Mouse (Mus musculus) hindbrain, embryonic 16.5 days (tissue): ENCODE measurements around the gene Pde4d. TPM values are rescaled to one million over a fixed set of nuclear protein-coding genes. Genes with fewer than 3 reads are reported as not detected.

Experiments
- ATAC-seq: fragments of 200-750 bp; cut with Nextera tagmentation; 2 replicates; pipeline ENCODE4 v1.8.0; 2017; ENCODE audit warnings: moderate TSS enrichment, moderate library complexity
- H3K27ac ChIP-seq: fragments of 300-500 bp; sonication (generic); 2 replicates; pipeline ENCODE4 v1.5.1; 2014; ENCODE audit warnings: low read depth, mild to moderate bottlenecking, control low read depth, low read length, moderate library complexity
- H3K27me3 ChIP-seq: fragments of 300-500 bp; sonication (generic); replicated peaks from 2 replicates; pipeline ENCODE4 v1.6.1; 2014; ENCODE audit warnings: low read length; ENCODE audit not compliant: control insufficient read depth, insufficient read depth
- H3K36me3 ChIP-seq: fragments of 300-500 bp; sonication (generic); 2 replicates; pipeline ENCODE4 v1.6.1; 2014; ENCODE audit warnings: mild to moderate bottlenecking, low read length, moderate library complexity, mixed read lengths; ENCODE audit not compliant: control insufficient read depth, insufficient read depth
- H3K4me1 ChIP-seq: fragments of 300-500 bp; sonication (generic); 2 replicates; pipeline ENCODE4 v1.6.1; 2014; ENCODE audit warnings: low read depth, low read length; ENCODE audit not compliant: control insufficient read depth, insufficient read depth
- H3K4me2 ChIP-seq: fragments of 300-500 bp; sonication (generic); 2 replicates; pipeline ENCODE4 v1.6.1; 2014; ENCODE audit warnings: mild to moderate bottlenecking, low read length, control low read depth, moderate library complexity
- H3K4me3 ChIP-seq: fragments of 300-500 bp; sonication (generic); 2 replicates; pipeline ENCODE4 v1.5.1; 2014; ENCODE audit warnings: mild to moderate bottlenecking, low read length, control low read depth, moderate library complexity
- H3K9ac ChIP-seq: fragments of 300-500 bp; sonication (generic); 2 replicates; pipeline ENCODE4 v1.6.1; 2014; ENCODE audit warnings: low read depth, mild to moderate bottlenecking, control low read depth, low read length, moderate library complexity
- H3K9me3 ChIP-seq: fragments of 300-500 bp; sonication (generic); 2 replicates; pipeline ENCODE4 v1.6.1; 2014; ENCODE audit warnings: mild to moderate bottlenecking, low read length, moderate library complexity; ENCODE audit not compliant: control insufficient read depth
- WGBS: fragments of 180-500 bp; shearing (Covaris S2); extraction: QIAGEN DNeasy Blood & Tissue Kit; methylation state at CpG from one replicate; pipeline ENCODE4 v1.1.7; 2014; 5-methylcytosine and 5-hydroxymethylcytosine counted together
- polyA plus RNA-seq: library from polyadenylated mRNA; unstranded; fragments of >200 nt; fragmentation: Nextera tagmentation; extraction: Ambion mirVana; gene quantifications from 2 replicates; pipeline ENCODE4 v1.2.1, GENCODE M21; 2015

The Pde4d gene
- polyA plus RNA-seq, 1 experiment from 2014 or later, result 18.5 TPM

GRCm38 (mm10) chr13:108501386-108501785, 51.6 kb downstream of the Pde4d start:
- no peak overlapping the region for H3K4me2 ChIP-seq
- no peak overlapping the region for H3K27ac ChIP-seq
- no peak overlapping the region for H3K9ac ChIP-seq
- H3K4me1 ChIP-seq, result no peaks in the 10 kb centered on the region
- WGBS, result 62% methylated on average over 1 of the region's 1 CpGs
- no peaks in the 10 kb centered on the region for H3K9me3 ChIP-seq
- H3K36me3 ChIP-seq, result no peaks in the 10 kb centered on the region
- no peak overlapping the region for H3K4me3 ChIP-seq
- no peaks in the 10 kb centered on the region for H3K27me3 ChIP-seq
- no peak for ATAC-seq

DNA sequence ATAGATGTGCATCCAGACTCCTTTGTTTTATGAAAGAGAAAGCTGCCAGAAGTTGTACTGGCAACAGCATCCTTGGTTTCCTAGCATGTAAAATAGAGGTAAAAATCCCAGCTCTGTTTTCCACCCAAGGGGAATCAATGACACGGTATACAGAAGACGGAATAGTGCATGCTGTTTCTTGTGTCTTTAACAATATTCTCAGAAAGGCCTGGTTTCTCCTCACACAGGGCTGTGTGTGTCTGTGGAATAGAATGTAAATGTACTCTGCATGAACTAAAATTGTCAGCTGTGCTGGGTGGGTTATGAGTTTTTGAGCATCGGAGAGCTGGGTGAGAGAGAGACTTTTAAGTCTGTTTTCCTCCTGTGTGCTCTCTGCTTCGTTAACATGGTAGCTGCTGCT, 74.8 kb downstream of the Pde4d start:
- no peak overlapping the region for H3K4me3 ChIP-seq

GRCm38 (mm10) chr13:108524969-108525368, 75.2 kb downstream of the Pde4d start:
- no peaks in the 10 kb centered on the region for H3K9me3 ChIP-seq
- 80% methylated on average over 6 of the region's 6 CpGs for WGBS
- H3K4me1 ChIP-seq, result no peaks in the 10 kb centered on the region
- no peak overlapping the region for H3K9ac ChIP-seq
- ATAC-seq, result no peak
- H3K4me2 ChIP-seq, result no peak overlapping the region
- no peaks in the 10 kb centered on the region for H3K27me3 ChIP-seq
- H3K27ac ChIP-seq, result no peak overlapping the region
- no peaks in the 10 kb centered on the region for H3K36me3 ChIP-seq
- no peak overlapping the region for H3K4me3 ChIP-seq

More for the DNA sequence above, 74.8 kb downstream of the Pde4d start:
- Histone ChIP-seq H3K9me3 (no peaks in the 10 kb centered on the region), H3K4me2 (no peak overlapping the region), H3K9ac (no peak overlapping the region), H3K27ac (no peak overlapping the region), H3K36me3 (no peaks in the 10 kb centered on the region), H3K27me3 (no peaks in the 10 kb centered on the region), H3K4me1 (no peaks in the 10 kb centered on the region)
- WGBS, result 57% methylated on average over 4 of the region's 4 CpGs
- no peak for ATAC-seq

DNA sequence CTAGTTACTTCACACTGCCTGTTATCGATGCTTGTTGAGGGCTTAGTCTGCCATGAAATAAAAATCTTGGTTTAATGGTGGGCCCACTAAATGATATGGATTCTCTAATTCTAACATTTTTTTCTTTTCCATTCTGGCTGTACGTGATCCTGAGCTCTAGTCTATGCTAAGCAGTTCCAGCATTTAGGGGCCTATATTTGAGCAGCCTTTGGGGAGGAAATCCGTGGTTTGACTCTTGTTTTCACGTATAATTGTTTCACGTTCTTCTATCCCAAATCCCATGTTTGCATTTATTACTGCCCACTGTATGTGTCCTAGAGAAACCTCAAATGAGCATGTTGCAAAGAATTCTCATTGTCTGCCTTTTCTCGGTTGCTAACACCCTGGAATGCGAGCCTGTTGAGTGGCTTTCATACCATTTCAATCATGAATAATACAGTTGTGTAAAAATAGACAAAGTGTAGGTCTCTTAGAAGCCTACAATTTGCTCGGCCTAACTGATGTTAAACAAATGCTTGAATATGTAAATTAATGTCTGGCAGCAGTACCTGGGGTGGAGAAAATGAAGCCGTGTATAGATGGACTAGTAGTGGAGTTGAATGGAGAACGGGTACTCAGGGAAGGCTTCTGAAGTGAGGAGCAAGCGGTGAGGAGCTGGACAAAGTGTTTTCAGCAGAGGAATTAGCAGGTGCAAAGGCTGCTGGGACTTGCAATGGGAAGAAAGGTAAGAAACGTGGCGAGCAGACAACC, 76.7 kb downstream of the Pde4d start:
- H3K9me3 ChIP-seq, result no peaks in the 10 kb centered on the region
- ATAC-seq, result no peak
- H3K4me3 ChIP-seq, result no peak overlapping the region

DNA sequence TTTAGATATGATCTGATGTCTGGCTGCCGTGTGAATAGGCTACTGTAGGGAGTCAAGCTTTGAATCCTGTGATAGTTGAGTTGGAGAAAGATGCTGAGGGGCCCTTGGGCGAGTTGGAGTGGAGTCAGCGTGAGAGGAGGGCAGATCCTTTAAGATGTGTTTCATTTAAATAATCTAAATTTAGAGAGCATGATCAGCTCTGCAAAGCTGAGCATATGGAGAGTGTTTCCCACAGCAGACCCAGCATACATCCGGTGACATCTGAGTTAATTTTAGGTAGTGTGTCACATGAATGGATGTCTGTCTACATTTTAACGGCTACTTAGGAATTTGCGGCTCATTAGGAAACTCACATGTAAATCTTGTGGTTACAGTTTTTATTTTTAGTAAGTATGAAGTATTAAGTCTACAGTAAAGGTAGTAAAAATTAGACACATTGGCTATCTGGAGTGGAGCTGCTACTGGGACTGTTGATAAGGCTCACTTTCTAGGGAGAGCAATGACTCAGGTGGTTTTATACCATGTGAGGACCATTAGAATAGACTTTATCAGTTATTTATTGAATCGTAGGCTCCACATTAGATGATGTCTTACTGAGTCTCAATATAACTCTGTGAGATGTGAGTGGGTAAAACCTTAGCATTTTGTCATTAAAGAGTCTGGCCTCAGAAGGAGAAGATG, 77.5 kb downstream of the Pde4d start:
- WGBS, result 84% methylated on average over 7 of the region's 7 CpGs
- Histone ChIP-seq H3K27me3 (no peaks in the 10 kb centered on the region), H3K36me3 (no peaks in the 10 kb centered on the region), H3K4me1 (no peaks in the 10 kb centered on the region), H3K9ac (no peak overlapping the region), H3K9me3 (no peaks in the 10 kb centered on the region), H3K4me3 (no peak overlapping the region), H3K27ac (no peak overlapping the region), H3K4me2 (no peak overlapping the region)
- ATAC-seq, result no peak

More for the DNA sequence above, 76.7 kb downstream of the Pde4d start:
- no peaks in the 10 kb centered on the region for H3K4me1 ChIP-seq
- no peaks in the 10 kb centered on the region for H3K27me3 ChIP-seq
- no peaks in the 10 kb centered on the region for H3K36me3 ChIP-seq
- H3K4me2 ChIP-seq, result no peak overlapping the region
- H3K9ac ChIP-seq, result no peak overlapping the region
- no peak overlapping the region for H3K27ac ChIP-seq
- WGBS, result 45% methylated on average over 13 of the region's 13 CpGs

DNA sequence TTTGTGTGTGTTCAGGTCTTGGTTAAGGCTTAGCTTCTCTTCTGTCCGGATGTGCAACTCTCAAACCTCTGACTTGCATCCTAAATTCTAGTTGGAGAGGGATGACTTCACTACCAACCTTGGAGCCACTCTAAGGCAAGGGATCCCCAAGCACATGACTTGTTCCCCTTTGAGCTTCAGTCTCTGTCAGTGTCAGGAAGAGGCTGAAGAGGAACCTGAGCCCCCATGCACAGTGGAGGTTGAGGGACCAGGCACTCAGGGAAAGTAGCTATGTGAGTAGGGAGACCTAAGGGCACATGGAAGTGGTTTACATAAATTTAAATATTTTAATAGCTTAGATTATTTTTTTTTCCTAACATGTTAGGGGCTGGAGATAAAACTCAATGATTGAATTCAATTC, 78.6 kb downstream of the Pde4d start:
- 73% methylated on average over 1 of the region's 1 CpGs for WGBS
- no peaks in the 10 kb centered on the region for H3K4me1 ChIP-seq
- no peak overlapping the region for H3K27ac ChIP-seq
- no peaks in the 10 kb centered on the region for H3K36me3 ChIP-seq
- no peaks in the 10 kb centered on the region for H3K27me3 ChIP-seq
- no peaks in the 10 kb centered on the region for H3K9me3 ChIP-seq
- no peak overlapping the region for H3K4me2 ChIP-seq
- no peak overlapping the region for H3K4me3 ChIP-seq
- ATAC-seq, result no peak
- H3K9ac ChIP-seq, result no peak overlapping the region

- Histone ChIP-seq H3K4me3 (no peak overlapping the region), H3K4me2 (no peak overlapping the region), H3K9me3 (no peaks in the 10 kb centered on the region), H3K9ac (no peak overlapping the region), H3K4me1 (no peaks in the 10 kb centered on the region), H3K27ac (no peak overlapping the region), H3K36me3 (no peaks in the 10 kb centered on the region), H3K27me3 (no peaks in the 10 kb centered on the region)
- no peak for ATAC-seq
- 91% methylated on average over 1 of the region's 1 CpGs for WGBS
These were observed 83.1 kb downstream of the Pde4d start for GRCm38 (mm10) chr13:108532875-108533274.

GRCm38 (mm10) chr13:108536436-108536835, 86.7 kb downstream of the Pde4d start:
- no peak overlapping the region for H3K9ac ChIP-seq
- no peak overlapping the region for H3K27ac ChIP-seq
- H3K4me3 ChIP-seq, result no peak overlapping the region
- no peaks in the 10 kb centered on the region for H3K9me3 ChIP-seq
- ATAC-seq, result no peak
- no peak overlapping the region for H3K4me2 ChIP-seq
- WGBS, result 73% methylated on average over 4 of the region's 4 CpGs
- no peaks in the 10 kb centered on the region for H3K27me3 ChIP-seq
- no peaks in the 10 kb centered on the region for H3K4me1 ChIP-seq
- no peaks in the 10 kb centered on the region for H3K36me3 ChIP-seq

- no peaks in the 10 kb centered on the region for H3K27me3 ChIP-seq
- no peak overlapping the region for H3K27ac ChIP-seq
- no peak for ATAC-seq
- H3K4me1 ChIP-seq, result no peaks in the 10 kb centered on the region
- no peak overlapping the region for H3K4me2 ChIP-seq
- no peaks in the 10 kb centered on the region for H3K36me3 ChIP-seq
- H3K4me3 ChIP-seq, result no peak overlapping the region
- WGBS, result 87% methylated on average over 6 of the region's 6 CpGs
- no peak overlapping the region for H3K9ac ChIP-seq
- H3K9me3 ChIP-seq, result no peaks in the 10 kb centered on the region
These were observed 87.2 kb downstream of the Pde4d start for GRCm38 (mm10) chr13:108536951-108537350.
